Comparison of ENCODE assay signal across 23 mouse cellular contexts in genomic region chr5:121081754-121082153, GRCm38 (mm10).
A peak's percentile ranks its signal among the peaks of the same experiment; 100 is the strongest.
DNase-seq lines count a peak whose midpoint lies in the region; ATAC-seq and TF ChIP-seq lines count a peak whose summit lies in the region.
"Had no signal": no experiment of that assay in that cellular context is flagged by ENCODE, and none has a peak within 500 bp of the region (broad histone marks: within the 10 kb centered on the region; RNA-seq: fewer than 3 reads in every experiment).

No protein-coding gene starts in this region.

- no peak overlapping the region for H3K27ac ChIP-seq in hindbrain, postnatal 0 days
- H3K27ac ChIP-seq in hindbrain, embryonic 13.5 days = no peak overlapping the region
- H3K27ac ChIP-seq in testis, adult 2 months (ENCODE audit: control insufficient read depth, insufficient read depth, low read depth, low read length) = no peak overlapping the region
- H3K27ac ChIP-seq in intestine, embryonic 16.5 days (ENCODE audit: low read length) = no peak overlapping the region
- no peak overlapping the region for H3K27ac ChIP-seq in embryonic facial prominence, embryonic 10.5 days (replicated peaks)
- H3K27ac ChIP-seq: embryonic facial prominence, embryonic 13.5 days; hindbrain, embryonic 15.5 days; limb, embryonic 13.5 days; lung, embryonic 15.5 days; midbrain, embryonic 13.5 days; stomach, embryonic 15.5 days had no signal

- H3K4me2 ChIP-seq in hindbrain, postnatal 0 days (ENCODE audit: low read depth, low read length) = no peak overlapping the region
- H3K4me2 ChIP-seq in hindbrain, embryonic 13.5 days = no peak overlapping the region
- no peak overlapping the region for H3K4me2 ChIP-seq in intestine, embryonic 16.5 days (ENCODE audit: low read depth, low read length)
- H3K4me2 ChIP-seq: embryonic facial prominence, embryonic 13.5 days; heart, embryonic 11.5 days; hindbrain, embryonic 15.5 days; limb, embryonic 13.5 days; lung, embryonic 15.5 days; midbrain, embryonic 13.5 days; stomach, embryonic 15.5 days had no signal

- WGBS in hindbrain, postnatal 0 days = 81% methylated on average over 5 of the region's 5 CpGs
- WGBS in hindbrain, embryonic 13.5 days = 72% methylated on average over 5 of the region's 5 CpGs
- WGBS in intestine, embryonic 16.5 days = 79% methylated on average over 5 of the region's 5 CpGs
- WGBS in embryonic facial prominence, embryonic 10.5 days = 77% methylated on average over 5 of the region's 5 CpGs

- H3K4me3 ChIP-seq in hindbrain, postnatal 0 days (ENCODE audit: low read length) = no peak overlapping the region
- no peak overlapping the region for H3K4me3 ChIP-seq in hindbrain, embryonic 13.5 days
- H3K4me3 ChIP-seq in testis, adult 2 months (ENCODE audit: control insufficient read depth, low read depth, low read length) = no peak overlapping the region
- H3K4me3 ChIP-seq in intestine, embryonic 16.5 days (ENCODE audit: low read length) = no peak overlapping the region
- H3K4me3 ChIP-seq in embryonic facial prominence, embryonic 10.5 days = no peak overlapping the region
- H3K4me3 ChIP-seq: embryonic facial prominence, embryonic 13.5 days; hindbrain, embryonic 15.5 days; limb, embryonic 13.5 days; lung, embryonic 15.5 days; midbrain, embryonic 13.5 days; myocyte; stomach, embryonic 15.5 days had no signal

- TF ChIP-seq POLR2A in testis, adult 2 months (IDR thresholded peaks at IDR 0.05; ENCODE audit: control insufficient read depth, low read depth, low read length) = no peak

- H3K9ac ChIP-seq in hindbrain, postnatal 0 days (replicated peaks; ENCODE audit: low read length) = no peak overlapping the region
- H3K9ac ChIP-seq in hindbrain, embryonic 13.5 days = no peak overlapping the region
- H3K9ac ChIP-seq in intestine, embryonic 16.5 days (ENCODE audit: low read depth, low read length) = no peak overlapping the region
- H3K9ac ChIP-seq: embryonic facial prominence, embryonic 13.5 days; hindbrain, embryonic 15.5 days; limb, embryonic 13.5 days; lung, embryonic 15.5 days; midbrain, embryonic 13.5 days; stomach, embryonic 15.5 days had no signal

- no peaks in the 10 kb centered on the region for H3K9me3 ChIP-seq in hindbrain, postnatal 0 days (ENCODE audit: low read length)
- peaks cover 8% of the 10 kb centered on the region; the same call in 1 of the 2 replicates for H3K9me3 ChIP-seq in hindbrain, embryonic 13.5 days
- no peaks in the 10 kb centered on the region for H3K9me3 ChIP-seq in intestine, embryonic 16.5 days (ENCODE audit: control insufficient read depth, low read length)
- H3K9me3 ChIP-seq in embryonic facial prominence, embryonic 10.5 days = peaks cover 4% of the 10 kb centered on the region; the same call in 1 of the 2 replicates
- H3K9me3 ChIP-seq: hindbrain, embryonic 15.5 days; limb, embryonic 13.5 days; lung, embryonic 15.5 days; stomach, embryonic 15.5 days had no signal

- TF ChIP-seq CTCF in hindbrain, postnatal 0 days (IDR thresholded peaks at IDR 0.05; ENCODE audit: low read depth) = peak; percentile 31
- TF ChIP-seq CTCF in testis, adult 2 months (IDR thresholded peaks at IDR 0.05; ENCODE audit: control insufficient read depth, insufficient read depth, insufficient replicate concordance, low read depth, low read length) = peak; percentile 64; the same call in 1 of the 2 replicates

- H3K36me3 ChIP-seq in hindbrain, postnatal 0 days (ENCODE audit: insufficient read depth, low read length) = no peaks in the 10 kb centered on the region
- H3K36me3 ChIP-seq in hindbrain, embryonic 13.5 days = no peaks in the 10 kb centered on the region
- no peaks in the 10 kb centered on the region for H3K36me3 ChIP-seq in testis, adult 2 months (ENCODE audit: control insufficient read depth, insufficient read depth, low read length)
- no peaks in the 10 kb centered on the region for H3K36me3 ChIP-seq in intestine, embryonic 16.5 days (ENCODE audit: control insufficient read depth, insufficient read depth, low read length)
- no peaks in the 10 kb centered on the region for H3K36me3 ChIP-seq in embryonic facial prominence, embryonic 10.5 days (replicated peaks)
- H3K36me3 ChIP-seq: embryonic facial prominence, embryonic 13.5 days; hindbrain, embryonic 15.5 days; limb, embryonic 13.5 days; lung, embryonic 15.5 days; midbrain, embryonic 13.5 days; stomach, embryonic 15.5 days had no signal

- DNase-seq in hindbrain, postnatal 0 days (ENCODE audit: low spot score) = no peak
- no peak for DNase-seq in testis, postnatal 10 days (ENCODE audit: low spot score)
- DNase-seq in ZHBTc4 (ENCODE audit: low read depth, low spot score) = peak; percentile 53
- no peak for DNase-seq in right cerebral cortex, postnatal 4 days
- no peak for DNase-seq in embryonic facial prominence, embryonic 10.5 days (ENCODE audit: low spot score)
- DNase-seq: adrenal gland, postnatal 10 days; cerebellum, adult 8-10 months; heart, postnatal 14 days; kidney, adult 2 months; kidney, postnatal 14 days; retina, postnatal 1 day; thymus, postnatal 14 days had no signal

- no peaks in the 10 kb centered on the region; the same call in 1 of the 2 replicates for H3K4me1 ChIP-seq in hindbrain, postnatal 0 days (ENCODE audit: insufficient read depth, low read length)
- peaks cover 6% of the 10 kb centered on the region for H3K4me1 ChIP-seq in hindbrain, embryonic 13.5 days (replicated peaks)
- H3K4me1 ChIP-seq in testis, adult 2 months (ENCODE audit: control insufficient read depth, insufficient read depth, low read length) = no peaks in the 10 kb centered on the region
- H3K4me1 ChIP-seq in intestine, embryonic 16.5 days (ENCODE audit: control insufficient read depth, insufficient read depth, low read length) = no peaks in the 10 kb centered on the region
- H3K4me1 ChIP-seq in embryonic facial prominence, embryonic 10.5 days = no peaks in the 10 kb centered on the region
- H3K4me1 ChIP-seq: embryonic facial prominence, embryonic 13.5 days; limb, embryonic 13.5 days; lung, embryonic 15.5 days; midbrain, embryonic 13.5 days; stomach, embryonic 15.5 days had no signal

- ATAC-seq in hindbrain, postnatal 0 days = no peak
- no peak for ATAC-seq in hindbrain, embryonic 13.5 days (ENCODE audit: low FRiP score)
- ATAC-seq in intestine, embryonic 16.5 days = no peak
- ATAC-seq: midbrain, embryonic 13.5 days had no signal

- H3K27me3 ChIP-seq in hindbrain, postnatal 0 days (ENCODE audit: insufficient read depth, low read length) = no peaks in the 10 kb centered on the region
- no peaks in the 10 kb centered on the region for H3K27me3 ChIP-seq in hindbrain, embryonic 13.5 days
- no peaks in the 10 kb centered on the region for H3K27me3 ChIP-seq in testis, adult 2 months (ENCODE audit: control insufficient read depth, insufficient read depth, low read length)
- no peaks in the 10 kb centered on the region for H3K27me3 ChIP-seq in intestine, embryonic 16.5 days (replicated peaks; ENCODE audit: control insufficient read depth, insufficient read depth, low read length)
- H3K27me3 ChIP-seq in embryonic facial prominence, embryonic 10.5 days (replicated peaks; ENCODE audit: low read depth, poor library complexity, severe bottlenecking) = no peaks in the 10 kb centered on the region
- H3K27me3 ChIP-seq: embryonic facial prominence, embryonic 13.5 days; hindbrain, embryonic 15.5 days; limb, embryonic 13.5 days; lung, embryonic 15.5 days; midbrain, embryonic 13.5 days; stomach, embryonic 15.5 days had no signal
